In genomic region chr11:115374695-115375425, GRCm38 (mm10) we compare ENCODE assay signal across 9 mouse cellular contexts. TPM values are rescaled to one million over a fixed set of nuclear protein-coding genes. Genes with fewer than 3 reads are reported as not detected.
A peak's percentile ranks its signal among the peaks of the same experiment; 100 is the strongest.
DNase-seq lines count a peak whose midpoint lies in the region; ATAC-seq and TF ChIP-seq lines count a peak whose summit lies in the region.
"Had no signal": no experiment of that assay in that cellular context is flagged by ENCODE, and none has a peak within 500 bp of the region (broad histone marks: within the 10 kb centered on the region; RNA-seq: fewer than 3 reads in every experiment).

No protein-coding gene starts in this region.

- no peak for DNase-seq in kidney, postnatal 4 days
- no peak for DNase-seq in hindbrain, postnatal 0 days (ENCODE audit: low spot score)
- DNase-seq in midbrain, postnatal 0 days (ENCODE audit: low spot score): no peak
- DNase-seq in embryo, embryonic 9.5 days (ENCODE audit: extremely low spot score): no peak
- no peak for DNase-seq in spleen, postnatal 4 days (ENCODE audit: low spot score in 2 of 2)
- no peak for DNase-seq in retina, postnatal 1 day

- H3K4me1 ChIP-seq in kidney, embryonic 16.5 days (ENCODE audit: insufficient read depth, low read length): peaks cover 8% of the 10 kb centered on the region; the same call in 1 of the 2 replicates
- peaks cover 13% of the 10 kb centered on the region for H3K4me1 ChIP-seq in embryonic facial prominence, embryonic 15.5 days
- H3K4me1 ChIP-seq in hindbrain, postnatal 0 days (ENCODE audit: insufficient read depth, low read length): peaks cover 10% of the 10 kb centered on the region
- H3K4me1 ChIP-seq in midbrain, postnatal 0 days (ENCODE audit: insufficient read depth, low read length): 0 out of 2 replicates have a peak, but pooled peaks cover 10% of the 10 kb centered on the region

- H3K4me3 ChIP-seq in kidney, embryonic 16.5 days (ENCODE audit: low read length): peak overlapping the region; percentile 40; the same call in 1 of the 2 replicates
- H3K4me3 ChIP-seq in embryonic facial prominence, embryonic 15.5 days (replicated peaks): peak overlapping the region; percentile 38
- H3K4me3 ChIP-seq in hindbrain, postnatal 0 days (ENCODE audit: low read length): peak overlapping the region; percentile 34
- H3K4me3 ChIP-seq in midbrain, postnatal 0 days (ENCODE audit: low read depth, low read length): peak overlapping the region; percentile 39

- peaks cover 47% of the 10 kb centered on the region for H3K27me3 ChIP-seq in kidney, embryonic 16.5 days (ENCODE audit: insufficient read depth, low read length)
- H3K27me3 ChIP-seq in embryonic facial prominence, embryonic 15.5 days: peaks cover 56% of the 10 kb centered on the region
- no peaks in the 10 kb centered on the region for H3K27me3 ChIP-seq in hindbrain, postnatal 0 days (ENCODE audit: insufficient read depth, low read length)
- H3K27me3 ChIP-seq in midbrain, postnatal 0 days (ENCODE audit: insufficient read depth, low read length): no peaks in the 10 kb centered on the region

- no peaks in the 10 kb centered on the region for H3K9me3 ChIP-seq in kidney, embryonic 16.5 days (ENCODE audit: low read length)
- H3K9me3 ChIP-seq in embryonic facial prominence, embryonic 15.5 days (replicated peaks): no peaks in the 10 kb centered on the region
- no peaks in the 10 kb centered on the region for H3K9me3 ChIP-seq in hindbrain, postnatal 0 days (ENCODE audit: low read length)
- no peaks in the 10 kb centered on the region for H3K9me3 ChIP-seq in midbrain, postnatal 0 days (ENCODE audit: low read length)

- WGBS in kidney, embryonic 16.5 days: 63% methylated on average over 12 of the region's 12 CpGs
- WGBS in embryonic facial prominence, embryonic 15.5 days: 52% methylated on average over 12 of the region's 12 CpGs
- WGBS in hindbrain, postnatal 0 days: 58% methylated on average over 12 of the region's 12 CpGs
- 68% methylated on average over 12 of the region's 12 CpGs for WGBS in midbrain, postnatal 0 days

- no peak overlapping the region for H3K27ac ChIP-seq in kidney, embryonic 16.5 days (ENCODE audit: low read length)
- no peak overlapping the region for H3K27ac ChIP-seq in embryonic facial prominence, embryonic 15.5 days (replicated peaks)
- peak overlapping the region; percentile 79; the same call in 1 of the 2 replicates for H3K27ac ChIP-seq in hindbrain, postnatal 0 days
- H3K27ac ChIP-seq in midbrain, postnatal 0 days (ENCODE audit: low read depth, low read length): peak overlapping the region; percentile 81

- H3K36me3 ChIP-seq in kidney, embryonic 16.5 days (ENCODE audit: insufficient read depth, low read length): no peaks in the 10 kb centered on the region
- no peaks in the 10 kb centered on the region for H3K36me3 ChIP-seq in embryonic facial prominence, embryonic 15.5 days
- H3K36me3 ChIP-seq in hindbrain, postnatal 0 days (ENCODE audit: insufficient read depth, low read length): no peaks in the 10 kb centered on the region
- no peaks in the 10 kb centered on the region for H3K36me3 ChIP-seq in midbrain, postnatal 0 days (ENCODE audit: insufficient read depth, low read length)

- no peak for TF ChIP-seq CTCF in hindbrain, postnatal 0 days (IDR thresholded peaks at IDR 0.05; ENCODE audit: low read depth)
- no peak for TF ChIP-seq CTCF in midbrain, postnatal 0 days (IDR thresholded peaks at IDR 0.05)

- peak overlapping the region; percentile 57 for H3K4me2 ChIP-seq in kidney, embryonic 16.5 days (replicated peaks; ENCODE audit: low read depth, low read length)
- peak overlapping the region; percentile 65 for H3K4me2 ChIP-seq in embryonic facial prominence, embryonic 15.5 days (replicated peaks)
- peak overlapping the region; percentile 65 for H3K4me2 ChIP-seq in hindbrain, postnatal 0 days (ENCODE audit: low read depth, low read length)
- H3K4me2 ChIP-seq in midbrain, postnatal 0 days (ENCODE audit: low read depth, low read length, poor library complexity, severe bottlenecking): peak overlapping the region; percentile 73

- H3K9ac ChIP-seq in kidney, embryonic 16.5 days (replicated peaks; ENCODE audit: low read length): peak overlapping the region; percentile 43; the same call in 1 of the 2 replicates
- no peak overlapping the region for H3K9ac ChIP-seq in embryonic facial prominence, embryonic 15.5 days
- peak overlapping the region; percentile 55; the same call in 1 of the 2 replicates for H3K9ac ChIP-seq in hindbrain, postnatal 0 days (replicated peaks; ENCODE audit: low read length)
- H3K9ac ChIP-seq in midbrain, postnatal 0 days (replicated peaks; ENCODE audit: low read length, poor library complexity, severe bottlenecking): peak overlapping the region; percentile 68; the same call in 1 of the 2 replicates

- ATAC-seq in kidney, embryonic 16.5 days (ENCODE audit: low FRiP score, low TSS enrichment): no peak
- no peak for ATAC-seq in embryonic facial prominence, embryonic 15.5 days (ENCODE audit: insufficient number of reproducible peaks, low FRiP score, low TSS enrichment, low read depth)
- no peak; the same call in 1 of the 2 replicates for ATAC-seq in hindbrain, postnatal 0 days
- no peak for ATAC-seq in midbrain, postnatal 0 days (ENCODE audit: low FRiP score)

RNA-seq across cellular contexts. Expression of gene Cdr2l, which starts 6.9 kb away (rescaled TPM):
- polyA plus RNA-seq in kidney, embryonic 16.5 days (2015; fragmentation: Nextera tagmentation; extraction: Ambion mirVana): 7.9 and 10.2 TPM in 2 replicates
- 13.7 and 13.8 TPM in 2 replicates for polyA plus RNA-seq in embryonic facial prominence, embryonic 15.5 days (2015; fragmentation: Nextera tagmentation; extraction: Ambion mirVana)
- 70.8 and 72.3 TPM in 2 replicates for total RNA-seq in hindbrain, postnatal 0 days (2014; rRNA removed)
- 17.7 and 18.8 TPM in 2 replicates for polyA plus RNA-seq in hindbrain, postnatal 0 days (2015; fragmentation: Nextera tagmentation; extraction: Ambion mirVana)
- 66.0 and 68.8 TPM in 2 replicates for total RNA-seq in midbrain, postnatal 0 days (2014; rRNA removed)
- polyA plus RNA-seq in midbrain, postnatal 0 days (2015; fragmentation: Nextera tagmentation; extraction: Ambion mirVana): 16.0 and 17.2 TPM in 2 replicates

RNA-seq across cellular contexts. Expression of gene Hid1, which starts 7.3 kb away (rescaled TPM):
- 7.9 and 8.6 TPM in 2 replicates for polyA plus RNA-seq in kidney, embryonic 16.5 days (2015; fragmentation: Nextera tagmentation; extraction: Ambion mirVana)
- polyA plus RNA-seq in embryonic facial prominence, embryonic 15.5 days (2015; fragmentation: Nextera tagmentation; extraction: Ambion mirVana): 8.9 and 9.6 TPM in 2 replicates
- total RNA-seq in hindbrain, postnatal 0 days (2014; rRNA removed): 78.9 and 87.5 TPM in 2 replicates
- 55.3 and 58.1 TPM in 2 replicates for polyA plus RNA-seq in hindbrain, postnatal 0 days (2015; fragmentation: Nextera tagmentation; extraction: Ambion mirVana)
- 96.0 and 106 TPM in 2 replicates for total RNA-seq in midbrain, postnatal 0 days (2014; rRNA removed)
- polyA plus RNA-seq in midbrain, postnatal 0 days (2015; fragmentation: Nextera tagmentation; extraction: Ambion mirVana): 65.6 TPM in 2 replicates

RNA-seq across cellular contexts. Expression of gene Mrpl58, which starts 28.7 kb away (rescaled TPM):
- 195 and 203 TPM in 2 replicates for polyA plus RNA-seq in kidney, embryonic 16.5 days (2015; fragmentation: Nextera tagmentation; extraction: Ambion mirVana)
- polyA plus RNA-seq in embryonic facial prominence, embryonic 15.5 days (2015; fragmentation: Nextera tagmentation; extraction: Ambion mirVana): 167 and 169 TPM in 2 replicates
- total RNA-seq in hindbrain, postnatal 0 days (2014; rRNA removed): 138 and 204 TPM in 2 replicates
- polyA plus RNA-seq in hindbrain, postnatal 0 days (2015; fragmentation: Nextera tagmentation; extraction: Ambion mirVana): 205 and 210 TPM in 2 replicates
- 69.2 and 78.1 TPM in 2 replicates for total RNA-seq in midbrain, postnatal 0 days (2014; rRNA removed)
- 187 and 201 TPM in 2 replicates for polyA plus RNA-seq in midbrain, postnatal 0 days (2015; fragmentation: Nextera tagmentation; extraction: Ambion mirVana)

RNA-seq across cellular contexts. Expression of gene Otop3, which starts 40.3 kb away (rescaled TPM):
- polyA plus RNA-seq in kidney, embryonic 16.5 days (2015; fragmentation: Nextera tagmentation; extraction: Ambion mirVana): not detected in 2 replicates
- 0.24 and 0.35 TPM in 2 replicates for polyA plus RNA-seq in embryonic facial prominence, embryonic 15.5 days (2015; fragmentation: Nextera tagmentation; extraction: Ambion mirVana)
- 2.2 and 3.6 TPM in 2 replicates for total RNA-seq in hindbrain, postnatal 0 days (2014; rRNA removed)
- 2.7 and 2.8 TPM in 2 replicates for polyA plus RNA-seq in hindbrain, postnatal 0 days (2015; fragmentation: Nextera tagmentation; extraction: Ambion mirVana)
- 2.1 and 3.7 TPM in 2 replicates for total RNA-seq in midbrain, postnatal 0 days (2014; rRNA removed)
- polyA plus RNA-seq in midbrain, postnatal 0 days (2015; fragmentation: Nextera tagmentation; extraction: Ambion mirVana): 1.8 and 2.1 TPM in 2 replicates
- total RNA-seq: heart, postnatal 10 days had no signal

RNA-seq across cellular contexts. Expression of gene Atp5h, which starts 44.9 kb away (rescaled TPM):
- polyA plus RNA-seq in kidney, embryonic 16.5 days (2015; fragmentation: Nextera tagmentation; extraction: Ambion mirVana): 942 and 981 TPM in 2 replicates
- polyA plus RNA-seq in embryonic facial prominence, embryonic 15.5 days (2015; fragmentation: Nextera tagmentation; extraction: Ambion mirVana): 815 and 841 TPM in 2 replicates
- total RNA-seq in hindbrain, postnatal 0 days (2014; rRNA removed): 203 and 240 TPM in 2 replicates
- 1,097 and 1,122 TPM in 2 replicates for polyA plus RNA-seq in hindbrain, postnatal 0 days (2015; fragmentation: Nextera tagmentation; extraction: Ambion mirVana)
- total RNA-seq in midbrain, postnatal 0 days (2014; rRNA removed): 319 and 329 TPM in 2 replicates
- 934 and 951 TPM in 2 replicates for polyA plus RNA-seq in midbrain, postnatal 0 days (2015; fragmentation: Nextera tagmentation; extraction: Ambion mirVana)

Comparison
In these comparisons a context has a peak if more than half of its experiments do, and no peak if none do; other contexts are left out.
1. H3K27ac ChIP-seq: peak in hindbrain, postnatal 0 days (single experiment) and midbrain, postnatal 0 days (single experiment); none in kidney, embryonic 16.5 days (single experiment) and embryonic facial prominence, embryonic 15.5 days (single experiment).
2. Peak in every context shown above with its lines, with median percentiles within 50 percentile points of each other: H3K4me2 ChIP-seq and H3K4me3 ChIP-seq.